Mouse (Mus musculus): ENCODE measurements around the gene Xpo5.

Xpo5 gene

DNA sequence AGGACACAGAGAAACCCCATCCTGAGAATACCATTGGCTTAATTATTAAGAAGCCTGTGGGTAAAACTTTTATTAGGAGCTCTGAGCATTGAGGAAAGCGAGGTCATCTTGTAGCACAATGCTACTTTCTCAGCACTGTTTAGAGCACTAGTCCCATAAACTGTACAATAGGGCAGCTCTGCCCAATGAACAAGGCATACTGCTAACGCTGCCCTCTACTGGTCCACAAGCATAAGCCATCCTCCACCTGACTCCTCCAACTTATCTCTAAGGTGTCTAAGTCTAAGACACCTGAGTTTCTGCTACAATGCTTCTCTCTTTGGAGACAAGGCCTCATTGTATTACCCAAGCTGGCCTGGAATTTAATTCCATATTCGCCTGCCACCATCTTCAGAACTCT is 32.0 kb upstream of the Xpo5 start:
- in situ Hi-C loops (cut with MboI; ENCODE audit: low pct_unique_long_range_greater_than_20kb in 1 of 2, low sequenced_read_pairs in 2 of 2, unreplicated experiment in 1 of 2), result no loop called here

- in situ Hi-C loops (cut with MboI; ENCODE audit: low pct_unique_long_range_greater_than_20kb in 1 of 2, low sequenced_read_pairs in 2 of 2, unreplicated experiment in 1 of 2), result no loop called here
Observed at GRCm38 (mm10) chr17:46182273-46182672, 20.3 kb upstream of the Xpo5 start.

DNA sequence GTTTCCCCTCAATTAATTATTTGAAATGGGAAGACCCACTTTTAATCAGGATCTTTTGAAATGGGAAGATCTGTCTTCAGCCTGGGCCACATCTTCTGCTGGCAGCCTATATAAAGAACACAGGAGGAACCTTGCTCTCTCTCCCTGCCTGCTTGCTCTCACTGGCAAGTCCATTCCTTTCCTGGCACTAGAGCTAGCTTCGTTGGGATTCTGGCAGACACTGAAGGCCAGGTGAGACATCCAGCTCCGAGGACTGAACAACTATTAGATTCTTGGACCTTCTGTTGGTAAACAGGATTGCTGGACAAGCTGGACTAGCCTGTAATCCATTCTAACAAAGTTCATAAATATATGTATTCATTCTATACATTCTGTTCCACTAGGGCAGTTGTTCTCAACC is 13.8 kb upstream of the Xpo5 start:
- in situ Hi-C loops (cut with MboI; ENCODE audit: low pct_unique_long_range_greater_than_20kb in 1 of 2, low sequenced_read_pairs in 2 of 2, unreplicated experiment in 1 of 2), result no loop called here

DNA sequence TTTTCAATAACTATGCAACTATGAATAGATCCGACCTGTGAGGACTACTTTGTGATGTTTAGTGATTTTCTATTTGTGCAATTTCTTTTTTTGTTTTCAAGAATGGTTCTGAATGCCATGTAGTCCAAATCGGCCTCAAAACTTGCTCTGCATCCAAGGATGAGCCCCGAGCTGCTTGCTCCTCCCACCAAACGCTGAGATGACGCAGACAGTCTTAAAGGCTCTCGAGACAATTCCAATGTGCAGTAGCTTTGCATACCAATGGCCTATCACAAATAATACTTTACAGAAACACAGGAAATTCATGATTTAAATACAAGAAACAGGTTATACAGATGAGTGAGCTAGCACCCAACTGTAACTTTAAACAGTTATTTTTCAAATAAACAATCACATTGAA is 1.4 kb upstream of the Xpo5 start:
- in situ Hi-C loops (cut with MboI; ENCODE audit: low pct_unique_long_range_greater_than_20kb in 1 of 2, low sequenced_read_pairs in 2 of 2, unreplicated experiment in 1 of 2), result loop anchor here (25.0 kb wide), 1 partner anchor 764 kb away; the partner anchor contains the start of gene Cdc5l (in 2 of the 2)

- in situ Hi-C loops (cut with MboI; ENCODE audit: low pct_unique_long_range_greater_than_20kb in 1 of 2, low sequenced_read_pairs in 2 of 2, unreplicated experiment in 1 of 2), result loop anchor here (25.0 kb wide), 1 partner anchor 766 kb away; the partner anchor contains the start of gene Cdc5l (in 2 of the 2)
Observed at GRCm38 (mm10) chr17:46203078-46203477, 496 bp downstream of the Xpo5 start.

GRCm38 (mm10) chr17:46206676-46207075 is 4.1 kb downstream of the Xpo5 start:
- in situ Hi-C loops (cut with MboI; ENCODE audit: low pct_unique_long_range_greater_than_20kb in 1 of 2, low sequenced_read_pairs in 2 of 2, unreplicated experiment in 1 of 2), result loop anchor here (5.0 to 25.0 kb wide), 2 partner anchors 41 to 769 kb away; partner anchors contain the start of genes Cdc5l (in 2 of the 2), Polr1c (in 1 of the 2) and Yipf3 (in 1 of the 2)

GRCm38 (mm10) chr17:46210550-46210949 is 8.0 kb downstream of the Xpo5 start:
- in situ Hi-C loops (cut with MboI; ENCODE audit: low pct_unique_long_range_greater_than_20kb in 1 of 2, low sequenced_read_pairs in 2 of 2, unreplicated experiment in 1 of 2), result loop anchor here (25.0 kb wide), 1 partner anchor 773 kb away; the partner anchor contains the start of gene Cdc5l (in 2 of the 2)

- in situ Hi-C loops (cut with MboI; ENCODE audit: low pct_unique_long_range_greater_than_20kb in 1 of 2, low sequenced_read_pairs in 2 of 2, unreplicated experiment in 1 of 2), result loop anchor here (25.0 kb wide), 1 partner anchor 784 kb away; the partner anchor contains the start of gene Cdc5l (in 2 of the 2)
Observed at GRCm38 (mm10) chr17:46221601-46222000, 19.0 kb downstream of the Xpo5 start.

GRCm38 (mm10) chr17:46227576-46227975 is 25.0 kb downstream of the Xpo5 start:
- in situ Hi-C loops (cut with MboI; ENCODE audit: low pct_unique_long_range_greater_than_20kb in 1 of 2, low sequenced_read_pairs in 2 of 2, unreplicated experiment in 1 of 2), result loop anchor here in 1 of 2 experiments (25.0 kb wide), 1 partner anchor 735 kb away; no protein-coding TSS in a partner anchor

GRCm38 (mm10) chr17:46236067-46236466 is 33.5 kb downstream of the Xpo5 start:
- in situ Hi-C loops (cut with MboI; ENCODE audit: low pct_unique_long_range_greater_than_20kb in 1 of 2, low sequenced_read_pairs in 2 of 2, unreplicated experiment in 1 of 2), result loop anchor here in 1 of 2 experiments (25.0 kb wide), 1 partner anchor 726 kb away; no protein-coding TSS in a partner anchor

DNA sequence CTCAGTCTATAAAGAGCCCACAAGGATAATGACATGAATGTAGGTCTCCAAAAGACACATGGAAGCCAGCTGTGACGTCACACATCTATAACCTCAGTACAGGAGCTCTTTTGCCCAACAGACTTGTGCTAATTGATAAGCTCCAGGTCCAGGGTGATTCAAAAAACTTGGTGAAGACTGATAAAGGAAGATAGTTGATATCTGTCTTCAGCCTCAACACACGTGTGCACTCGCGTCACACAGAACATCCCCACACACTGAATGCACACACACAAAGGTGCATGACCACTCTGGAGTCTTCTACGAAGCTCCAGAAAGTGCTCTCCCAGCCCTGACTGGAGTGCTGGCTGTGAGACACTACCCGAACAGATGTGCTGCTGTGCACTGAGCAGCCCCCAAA is 34.5 kb downstream of the Xpo5 start:
- in situ Hi-C loops (cut with MboI; ENCODE audit: low pct_unique_long_range_greater_than_20kb in 1 of 2, low sequenced_read_pairs in 2 of 2, unreplicated experiment in 1 of 2), result loop anchor here in 1 of 2 experiments (25.0 kb wide), 1 partner anchor 725 kb away; no protein-coding TSS in a partner anchor

DNA sequence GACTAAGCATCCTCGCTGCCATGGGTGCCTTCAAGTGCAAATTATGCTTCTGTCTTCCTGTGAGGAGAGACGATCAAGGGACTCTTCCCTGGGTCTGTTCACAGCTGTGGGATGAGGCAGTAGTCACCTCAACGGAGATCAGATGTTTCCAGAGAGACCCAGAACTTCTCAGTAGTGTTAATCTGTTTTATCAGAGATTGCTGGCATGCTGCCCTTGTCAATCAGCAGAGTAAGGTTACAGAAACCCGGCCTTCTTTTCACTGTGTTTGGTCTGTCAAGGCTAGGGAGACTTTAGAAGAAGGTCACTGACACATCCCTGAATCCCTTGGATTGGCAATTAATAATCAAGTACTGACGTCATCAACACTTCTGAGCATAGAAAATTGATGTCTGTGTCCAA is 34.9 kb downstream of the Xpo5 start:
- in situ Hi-C loops (cut with MboI; ENCODE audit: low pct_unique_long_range_greater_than_20kb in 1 of 2, low sequenced_read_pairs in 2 of 2, unreplicated experiment in 1 of 2), result loop anchor here in 1 of 2 experiments (25.0 kb wide), 1 partner anchor 725 kb away; no protein-coding TSS in a partner anchor

- in situ Hi-C loops (cut with MboI; ENCODE audit: low pct_unique_long_range_greater_than_20kb in 1 of 2, low sequenced_read_pairs in 2 of 2, unreplicated experiment in 1 of 2), result loop anchor here in 1 of 2 experiments (25.0 kb wide), 1 partner anchor 723 kb away; no protein-coding TSS in a partner anchor
Observed at GRCm38 (mm10) chr17:46239516-46240114, 37.0 kb downstream of the Xpo5 start.

DNA sequence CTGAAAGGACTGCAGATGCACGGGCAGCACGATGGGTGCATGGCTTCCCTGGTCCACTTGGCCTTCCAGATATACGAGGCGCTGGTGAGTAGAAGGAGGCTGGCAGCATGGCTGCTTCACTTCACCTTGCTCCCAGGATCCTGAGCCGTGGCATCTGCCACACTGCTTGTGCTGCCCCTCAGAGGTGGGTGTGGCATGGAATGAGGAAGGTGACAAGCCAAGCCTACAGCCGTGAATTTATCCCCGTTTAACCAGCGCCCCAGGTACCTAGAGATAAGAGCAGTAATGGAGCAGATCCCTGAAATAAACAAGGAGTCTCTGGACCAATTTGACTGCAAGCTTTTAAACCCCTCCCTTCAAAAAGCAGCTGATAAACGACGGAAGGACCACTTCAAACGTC is 38.9 kb downstream of the Xpo5 start:
- in situ Hi-C loops (cut with MboI; ENCODE audit: low pct_unique_long_range_greater_than_20kb in 1 of 2, low sequenced_read_pairs in 2 of 2, unreplicated experiment in 1 of 2), result loop anchor here in 1 of 2 experiments (25.0 kb wide), 1 partner anchor 721 kb away; no protein-coding TSS in a partner anchor

- in situ Hi-C loops (cut with MboI; ENCODE audit: low pct_unique_long_range_greater_than_20kb in 1 of 2, low sequenced_read_pairs in 2 of 2, unreplicated experiment in 1 of 2), result loop anchor here in 1 of 2 experiments (25.0 kb wide), 1 partner anchor 720 kb away; no protein-coding TSS in a partner anchor
Observed at GRCm38 (mm10) chr17:46242274-46242673, 39.7 kb downstream of the Xpo5 start.

DNA sequence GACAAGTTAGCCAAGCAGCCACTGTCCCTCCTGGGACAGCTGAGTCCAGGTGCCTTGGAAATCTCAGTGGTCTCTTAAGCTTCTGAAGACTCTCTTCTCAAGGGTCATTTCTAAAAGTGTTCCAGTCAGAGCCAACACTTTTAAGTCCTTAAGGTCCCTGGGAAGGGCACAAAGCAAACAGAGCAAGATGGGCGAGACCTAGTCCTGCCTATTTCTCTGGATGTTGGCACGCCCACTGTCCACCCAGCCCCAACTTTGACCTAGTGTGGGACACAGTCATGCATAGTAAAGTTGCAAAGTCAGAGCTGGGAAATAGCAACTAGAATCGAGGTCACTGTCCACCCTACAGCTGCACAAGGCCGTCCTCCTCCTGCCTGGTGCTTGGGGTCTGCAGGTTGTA is 40.4 kb downstream of the Xpo5 start:
- in situ Hi-C loops (cut with MboI; ENCODE audit: low pct_unique_long_range_greater_than_20kb in 1 of 2, low sequenced_read_pairs in 2 of 2, unreplicated experiment in 1 of 2), result loop anchor here in 1 of 2 experiments (25.0 kb wide), 1 partner anchor 719 kb away; no protein-coding TSS in a partner anchor

- in situ Hi-C loops (cut with MboI; ENCODE audit: low pct_unique_long_range_greater_than_20kb in 1 of 2, low sequenced_read_pairs in 2 of 2, unreplicated experiment in 1 of 2), result loop anchor here in 1 of 2 experiments (25.0 kb wide), 1 partner anchor 719 kb away; no protein-coding TSS in a partner anchor
Observed at GRCm38 (mm10) chr17:46243624-46244023, 41.0 kb downstream of the Xpo5 start.

GRCm38 (mm10) chr17:46244579-46244978 is 42.0 kb downstream of the Xpo5 start:
- in situ Hi-C loops (cut with MboI; ENCODE audit: low pct_unique_long_range_greater_than_20kb in 1 of 2, low sequenced_read_pairs in 2 of 2, unreplicated experiment in 1 of 2), result loop anchor here in 1 of 2 experiments (25.0 kb wide), 1 partner anchor 718 kb away; no protein-coding TSS in a partner anchor

- in situ Hi-C loops (cut with MboI; ENCODE audit: low pct_unique_long_range_greater_than_20kb in 1 of 2, low sequenced_read_pairs in 2 of 2, unreplicated experiment in 1 of 2), result loop anchor here (5.0 to 25.0 kb wide), 2 partner anchors 40 to 715 kb away; no protein-coding TSS in a partner anchor
Observed at GRCm38 (mm10) chr17:46247512-46248188, 45.1 kb downstream of the Xpo5 start, which contains the start of the genes Polr1c and Yipf3. Gene Polr1c (minus strand): TSS chr17:46248054. Gene Yipf3 (plus strand): TSS chr17:46248080.

Data from mouse embryonic stem cell (cell line).